Mouse (Mus musculus) olfactory bulb, adult 2 months (tissue): ENCODE data around the gene Cnst.

Source experiments
- CTCF ChIP-seq: fragments of 200-500 bp; IDR thresholded peaks from 2 replicates; pipeline ENCODE4 v1.5.1; 2012; ENCODE audit warnings: low read depth, mild to moderate bottlenecking, low read length, moderate library complexity; ENCODE audit not compliant: insufficient read depth
- POLR2A ChIP-seq: fragments of 200-500 bp; IDR thresholded peaks from 2 replicates; pipeline ENCODE4 v1.6.1; 2012; ENCODE audit warnings: mild to moderate bottlenecking, low read depth, low read length, moderate library complexity; ENCODE audit not compliant: insufficient read depth

DNA sequence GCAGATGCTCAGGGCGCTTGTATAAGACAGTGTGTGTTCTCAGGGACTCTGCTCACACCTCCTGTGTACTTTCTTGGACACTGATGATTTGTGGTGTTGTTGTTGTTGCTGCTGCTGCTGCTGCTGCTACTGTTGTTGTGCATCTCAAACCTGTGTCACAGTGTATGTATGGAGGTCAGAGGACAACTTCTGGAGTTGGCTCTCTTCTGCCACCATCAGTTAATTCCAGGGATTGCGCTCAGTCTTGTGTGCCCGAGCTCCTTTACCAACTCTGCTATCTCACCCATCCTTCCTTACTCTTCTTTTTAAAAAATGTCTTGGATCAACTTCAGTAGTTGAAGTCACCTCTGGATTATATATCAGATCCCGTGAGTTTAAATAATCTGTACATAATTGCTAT lies 78.2 kb downstream of the Cnst start:
- no peak for TF ChIP-seq CTCF
- TF ChIP-seq POLR2A = no peak
